Mouse (Mus musculus) ES-E14 (cell line): ENCODE data around the gene Nat8f5.

ENCODE experiments used
- CHD2 ChIP-seq: IDR thresholded peaks from 2 replicates; pipeline ENCODE4 v1.6.1; 2014; ENCODE audit warnings: mild to moderate bottlenecking, low read depth, low read length, inconsistent platforms
- HCFC1 ChIP-seq: IDR thresholded peaks from 2 replicates; pipeline ENCODE4 v1.6.1; 2012; ENCODE audit warnings: low read length, inconsistent platforms, borderline replicate concordance; ENCODE audit not compliant: insufficient read depth
- MAFK ChIP-seq: IDR thresholded peaks from 2 replicates; pipeline ENCODE4 v1.6.1; 2014; ENCODE audit warnings: mild to moderate bottlenecking, low read depth, low read length, inconsistent platforms; ENCODE audit not compliant: insufficient read depth
- ZC3H11A ChIP-seq: IDR thresholded peaks from 2 replicates; pipeline ENCODE4 v1.6.1; 2012; ENCODE audit warnings: low read depth, mild to moderate bottlenecking, inconsistent platforms, low read length, borderline replicate concordance
- ZNF384 ChIP-seq: IDR thresholded peaks from 2 replicates; pipeline ENCODE4 v1.6.1; 2012; ENCODE audit warnings: low read depth, low read length, inconsistent platforms

DNA sequence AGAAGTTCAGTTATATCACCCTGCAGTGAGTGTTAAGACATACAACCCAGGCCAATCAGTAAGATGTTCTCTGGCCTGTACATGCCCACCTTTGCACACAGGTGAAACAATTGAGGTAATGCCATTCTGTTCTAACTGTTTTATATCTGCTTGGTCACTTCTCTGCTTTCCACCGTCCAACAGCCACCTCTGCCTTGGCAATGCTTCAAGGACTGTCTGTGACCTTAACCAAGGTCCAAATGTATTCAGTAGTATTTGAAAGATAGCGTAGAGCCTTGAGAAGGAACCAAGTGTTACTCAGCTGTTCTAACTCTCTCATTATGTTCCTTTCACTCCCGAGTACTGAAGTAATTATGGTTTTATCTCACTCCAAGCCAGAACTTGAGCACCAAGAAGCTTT is 41.8 kb upstream of the Nat8f5 start:
- TF ChIP-seq ZC3H11A (no peak), CHD2 (no peak), MAFK (no peak), HCFC1 (no peak), ZNF384 (no peak)
